Mouse (Mus musculus): Measurements from ENCODE around the gene Arl2bp. TPM values are rescaled to one million over a fixed set of nuclear protein-coding genes. Genes with fewer than 3 reads are reported as not detected.

Arl2bp gene
- polyA plus RNA-seq (2011; ENCODE audit: insufficient read depth, insufficient read length, low replicate concordance, missing spikeins): 32.9 and 36.3 TPM in 2 replicates

DNA sequence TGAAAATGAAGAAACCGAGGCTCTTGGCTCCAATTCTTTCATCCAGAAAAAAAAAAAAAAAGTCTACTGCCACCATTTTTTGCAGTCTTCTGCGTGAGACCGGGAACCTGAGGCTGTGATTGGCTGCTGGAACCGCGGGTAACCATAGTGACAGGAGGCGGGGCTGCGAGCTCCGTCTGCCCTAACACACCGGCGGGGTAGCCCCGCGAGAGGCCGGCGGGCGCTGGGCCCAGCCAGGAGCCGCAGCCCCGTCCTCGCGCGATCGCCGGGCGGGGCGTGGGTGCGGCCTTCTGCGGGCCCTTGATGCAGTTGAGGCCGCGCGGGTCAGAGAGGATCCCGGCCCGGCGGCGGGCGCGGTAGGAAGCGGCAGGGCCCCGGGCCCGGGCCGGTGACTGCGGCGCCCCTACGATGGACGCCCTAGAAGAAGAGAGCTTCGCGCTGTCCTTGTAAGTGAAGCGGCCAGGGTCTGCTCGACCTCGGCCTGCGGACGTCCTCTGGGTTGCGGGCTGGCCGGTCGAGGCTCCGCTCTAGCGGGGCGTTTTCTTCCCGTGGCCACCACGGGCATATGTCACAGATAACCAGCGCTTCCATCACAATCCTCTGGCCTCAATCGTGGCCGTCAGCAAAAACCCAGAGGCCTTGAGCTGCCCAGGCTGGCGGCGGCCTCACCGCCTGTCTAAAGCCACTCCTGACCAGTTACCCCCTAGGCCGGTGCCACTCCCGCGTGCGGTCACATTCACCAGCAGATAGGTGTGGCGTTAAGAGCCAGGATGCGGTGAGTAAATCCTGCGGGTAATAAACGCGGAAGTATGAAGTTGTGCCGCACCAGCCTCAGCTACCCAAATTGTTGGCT, at the start of gene Arl2bp:
TSS of gene Arl2bp (plus strand) at position 145 of the 853 bp plus-strand sequence.
- TF ChIP-seq POLR2A (IDR thresholded peaks at IDR 0.05; ENCODE audit: borderline replicate concordance, control insufficient read depth, low read depth, low read length) (peak; percentile 67; the same call in 1 of the 2 replicates), CTCF (IDR thresholded peaks at IDR 0.05; ENCODE audit: control insufficient read depth, insufficient read depth, low read length) (no peak)

DNA sequence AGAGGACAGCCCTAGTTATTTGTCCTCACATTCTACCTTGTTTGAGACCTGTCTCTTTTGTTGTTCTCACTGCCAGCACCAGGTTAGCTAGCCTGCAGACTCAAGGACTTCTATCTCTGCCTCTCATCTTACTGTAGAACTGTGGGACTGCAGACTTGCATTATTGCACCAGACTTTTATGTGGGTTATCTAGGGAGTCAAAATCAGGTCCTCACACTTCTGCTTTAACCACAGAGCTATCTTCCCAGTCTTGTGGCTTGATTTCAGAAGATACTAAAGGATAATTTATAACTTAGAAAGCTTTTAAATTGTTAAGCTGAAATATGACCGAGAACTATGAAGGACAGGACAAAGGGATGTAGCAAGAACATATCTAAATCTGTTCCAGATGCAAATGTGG, 41.5 kb upstream of the Arl2bp start:
- TF ChIP-seq POLR2A (IDR thresholded peaks at IDR 0.05; ENCODE audit: borderline replicate concordance, control insufficient read depth, low read depth, low read length): no peak
- no peak for TF ChIP-seq CTCF (IDR thresholded peaks at IDR 0.05; ENCODE audit: control insufficient read depth, insufficient read depth, low read length)
- H3K27ac ChIP-seq (ENCODE audit: control insufficient read depth, insufficient read depth, low read depth, low read length, poor library complexity): no peak overlapping the region
- 66% methylated on average over 1 of the region's 1 CpGs for WGBS
- no peaks in the 10 kb centered on the region for H3K4me1 ChIP-seq (ENCODE audit: control insufficient read depth, insufficient read depth, low read length)
- H3K4me3 ChIP-seq (replicated peaks; ENCODE audit: control insufficient read depth, low read depth, low read length): no peak overlapping the region

More for the DNA sequence above, at the start of gene Arl2bp:
- Histone ChIP-seq H3K27ac (ENCODE audit: control insufficient read depth, insufficient read depth, low read depth, low read length, poor library complexity) (peak within 1 kb of the TSS; percentile 90), H3K4me3 (replicated peaks; ENCODE audit: control insufficient read depth, low read depth, low read length) (peak within 1 kb of the TSS; percentile 68), H3K4me1 (ENCODE audit: control insufficient read depth, insufficient read depth, low read length) (peaks cover 2% of the 10 kb centered on the region; the same call in 1 of the 2 replicates)
- whole genome bisulfite sequencing: under 1% methylated on average over 74 of the region's 74 CpGs

DNA sequence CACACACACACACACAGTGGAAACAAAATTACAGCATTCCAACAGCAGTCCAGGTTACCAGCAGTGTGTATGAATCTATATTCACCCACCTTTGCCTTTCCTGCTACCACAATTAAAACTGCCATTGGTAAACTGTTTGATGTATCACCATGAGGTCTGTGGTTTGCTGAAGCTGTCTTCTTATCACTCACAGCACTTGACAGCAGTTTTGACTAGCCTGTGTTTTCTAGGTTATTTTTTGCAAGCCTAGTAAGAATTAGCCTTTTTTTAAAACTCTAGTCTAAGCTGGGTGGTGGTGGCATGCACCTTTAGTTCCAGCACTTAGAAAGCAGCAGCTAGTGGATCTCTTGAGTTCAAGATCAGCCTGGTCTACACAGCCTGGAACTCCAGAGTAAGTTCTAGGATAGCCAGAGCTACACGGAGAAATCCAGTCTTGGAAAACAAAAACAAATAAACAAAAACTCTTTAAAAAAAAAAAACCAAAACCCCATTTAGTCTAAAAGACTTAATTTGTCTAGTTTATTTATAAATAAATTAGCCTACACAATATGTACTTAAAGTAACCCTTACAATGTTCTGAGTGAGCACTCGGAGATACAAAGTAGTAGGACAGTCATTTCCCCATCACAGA, 32.7 kb upstream of the Arl2bp start:
- 17% methylated on average over 2 of the region's 2 CpGs for WGBS
- no peak for TF ChIP-seq POLR2A (IDR thresholded peaks at IDR 0.05; ENCODE audit: borderline replicate concordance, control insufficient read depth, low read depth, low read length)
- no peak for TF ChIP-seq CTCF (IDR thresholded peaks at IDR 0.05; ENCODE audit: control insufficient read depth, insufficient read depth, low read length)
- no peak overlapping the region for H3K27ac ChIP-seq (ENCODE audit: control insufficient read depth, insufficient read depth, low read depth, low read length, poor library complexity)
- no peaks in the 10 kb centered on the region for H3K4me1 ChIP-seq (ENCODE audit: control insufficient read depth, insufficient read depth, low read length)
- H3K4me3 ChIP-seq (replicated peaks; ENCODE audit: control insufficient read depth, low read depth, low read length): no peak overlapping the region

DNA sequence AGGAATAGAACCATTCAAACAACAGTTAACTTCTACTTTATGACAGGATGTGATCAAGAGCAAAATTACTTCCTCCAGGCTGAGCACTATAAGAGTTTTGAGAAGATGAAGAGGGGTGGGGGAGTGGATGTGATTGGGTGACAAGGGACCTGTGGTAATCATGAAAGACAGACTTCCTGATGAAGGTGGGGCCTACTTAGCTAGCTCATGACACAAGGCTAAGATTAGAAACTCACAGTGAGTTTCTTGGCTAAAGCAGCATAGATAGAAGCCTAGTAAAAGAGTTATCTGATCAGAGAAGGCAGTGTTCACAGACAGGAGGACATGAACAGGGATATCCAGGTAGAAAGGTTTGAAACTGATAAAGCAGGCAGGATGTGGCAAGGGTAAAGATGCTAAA, 32.2 kb upstream of the Arl2bp start:
- Histone ChIP-seq H3K4me3 (replicated peaks; ENCODE audit: control insufficient read depth, low read depth, low read length) (no peak overlapping the region), H3K27ac (ENCODE audit: control insufficient read depth, insufficient read depth, low read depth, low read length, poor library complexity) (no peak overlapping the region), H3K4me1 (ENCODE audit: control insufficient read depth, insufficient read depth, low read length) (no peaks in the 10 kb centered on the region)
- no peak for TF ChIP-seq CTCF (IDR thresholded peaks at IDR 0.05; ENCODE audit: control insufficient read depth, insufficient read depth, low read length)
- no peak for TF ChIP-seq POLR2A (IDR thresholded peaks at IDR 0.05; ENCODE audit: borderline replicate concordance, control insufficient read depth, low read depth, low read length)

DNA sequence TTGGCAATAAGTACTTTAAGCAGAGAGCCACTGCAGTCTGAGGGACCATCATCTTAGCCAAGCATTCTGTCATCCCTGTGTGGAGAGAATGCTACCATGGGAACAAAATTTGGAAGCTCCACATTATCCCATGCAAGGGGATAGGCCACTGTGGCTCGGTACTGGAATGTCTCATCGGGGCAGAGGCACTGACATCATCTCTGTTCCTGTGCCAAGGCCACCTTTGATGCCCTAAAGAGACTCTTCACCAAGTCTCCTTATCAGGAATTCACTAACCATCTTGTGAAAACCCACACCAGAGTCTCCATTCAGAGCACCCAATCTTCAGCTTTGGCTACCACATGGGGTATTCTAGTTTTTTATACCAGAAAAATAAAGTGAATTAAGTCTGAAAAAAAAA, 25.2 kb upstream of the Arl2bp start:
- TF ChIP-seq POLR2A (IDR thresholded peaks at IDR 0.05; ENCODE audit: borderline replicate concordance, control insufficient read depth, low read depth, low read length) (no peak), CTCF (IDR thresholded peaks at IDR 0.05; ENCODE audit: control insufficient read depth, insufficient read depth, low read length) (no peak)
- H3K27ac ChIP-seq (ENCODE audit: control insufficient read depth, insufficient read depth, low read depth, low read length, poor library complexity): no peak overlapping the region
- no peaks in the 10 kb centered on the region for H3K4me1 ChIP-seq (ENCODE audit: control insufficient read depth, insufficient read depth, low read length)
- H3K4me3 ChIP-seq (replicated peaks; ENCODE audit: control insufficient read depth, low read depth, low read length): no peak overlapping the region
- 76% methylated on average over 2 of the region's 2 CpGs for WGBS

DNA sequence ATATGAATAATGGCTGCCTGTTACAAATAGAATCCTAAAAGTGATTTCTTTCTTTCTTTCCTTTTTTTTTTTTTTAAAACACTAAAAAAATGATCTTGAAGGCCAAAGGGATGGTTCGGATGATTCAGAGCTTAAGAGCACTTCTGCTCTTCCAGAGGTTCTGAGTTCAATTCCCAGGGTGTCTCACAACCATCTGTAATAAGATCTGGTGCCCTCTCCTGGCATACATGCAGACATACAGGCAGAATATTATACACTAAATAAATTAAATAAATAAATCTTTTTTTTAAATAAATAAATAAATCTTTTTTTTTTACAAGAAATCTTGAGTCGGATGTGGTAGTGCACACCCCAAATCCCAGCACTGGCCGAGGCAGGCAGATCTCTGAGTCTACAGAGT, 24.5 kb upstream of the Arl2bp start:
- WGBS: 84% methylated on average over 3 of the region's 3 CpGs
- H3K4me1 ChIP-seq (ENCODE audit: control insufficient read depth, insufficient read depth, low read length): no peaks in the 10 kb centered on the region
- no peak overlapping the region for H3K4me3 ChIP-seq (replicated peaks; ENCODE audit: control insufficient read depth, low read depth, low read length)
- no peak overlapping the region for H3K27ac ChIP-seq (ENCODE audit: control insufficient read depth, insufficient read depth, low read depth, low read length, poor library complexity)
- TF ChIP-seq CTCF (IDR thresholded peaks at IDR 0.05; ENCODE audit: control insufficient read depth, insufficient read depth, low read length): no peak
- no peak for TF ChIP-seq POLR2A (IDR thresholded peaks at IDR 0.05; ENCODE audit: borderline replicate concordance, control insufficient read depth, low read depth, low read length)

DNA sequence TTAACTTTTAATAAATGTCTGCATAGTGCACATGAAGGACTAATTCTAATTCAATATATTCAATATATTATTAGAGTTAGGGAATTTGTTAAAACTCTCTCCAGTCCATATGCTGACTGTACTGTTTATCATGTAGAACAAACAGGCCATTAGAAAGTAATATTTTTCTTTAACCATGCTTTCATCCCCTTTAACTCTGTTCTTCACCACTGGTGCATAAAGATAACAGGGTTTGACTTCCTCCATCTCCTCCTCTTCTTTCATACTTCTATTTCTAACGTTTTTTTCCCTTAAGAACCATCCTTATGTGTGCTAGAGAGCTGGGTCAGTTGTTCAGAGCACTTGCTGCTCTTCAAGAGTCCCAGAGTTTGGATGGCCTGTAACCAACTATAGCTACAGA, 21.2 kb upstream of the Arl2bp start:
- WGBS: 23% methylated on average over 1 of the region's 1 CpGs
- Histone ChIP-seq H3K4me3 (replicated peaks; ENCODE audit: control insufficient read depth, low read depth, low read length) (no peak overlapping the region), H3K27ac (ENCODE audit: control insufficient read depth, insufficient read depth, low read depth, low read length, poor library complexity) (no peak overlapping the region), H3K4me1 (ENCODE audit: control insufficient read depth, insufficient read depth, low read length) (no peaks in the 10 kb centered on the region)
- TF ChIP-seq CTCF (IDR thresholded peaks at IDR 0.05; ENCODE audit: control insufficient read depth, insufficient read depth, low read length): no peak
- TF ChIP-seq POLR2A (IDR thresholded peaks at IDR 0.05; ENCODE audit: borderline replicate concordance, control insufficient read depth, low read depth, low read length): no peak

DNA sequence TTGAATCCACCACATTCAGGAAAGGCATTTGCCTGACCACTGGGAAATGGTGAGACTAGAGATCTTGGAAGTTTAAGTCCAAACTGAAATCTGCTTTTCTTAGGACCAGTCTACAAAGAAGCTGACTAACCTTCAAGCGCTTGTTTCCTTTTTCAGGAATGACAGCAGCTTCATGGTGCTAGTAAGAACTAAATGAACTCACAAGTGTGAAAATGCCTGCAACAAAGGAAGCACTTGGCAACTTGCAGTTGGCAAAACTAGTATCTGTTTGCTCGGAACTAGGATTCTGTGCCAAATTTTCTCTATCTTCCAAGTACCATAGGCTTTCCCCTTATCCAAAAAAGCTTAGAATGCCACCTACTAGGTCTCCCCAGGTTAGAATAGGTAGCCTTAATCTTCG, 20.2 kb upstream of the Arl2bp start:
- Histone ChIP-seq H3K4me1 (ENCODE audit: control insufficient read depth, insufficient read depth, low read length) (no peaks in the 10 kb centered on the region), H3K27ac (ENCODE audit: control insufficient read depth, insufficient read depth, low read depth, low read length, poor library complexity) (no peak overlapping the region), H3K4me3 (replicated peaks; ENCODE audit: control insufficient read depth, low read depth, low read length) (no peak overlapping the region)
- TF ChIP-seq POLR2A (IDR thresholded peaks at IDR 0.05; ENCODE audit: borderline replicate concordance, control insufficient read depth, low read depth, low read length): no peak
- no peak for TF ChIP-seq CTCF (IDR thresholded peaks at IDR 0.05; ENCODE audit: control insufficient read depth, insufficient read depth, low read length)
- WGBS: 86% methylated on average over 3 of the region's 3 CpGs

All from bone marrow, adult 2 months (tissue).